Mouse (Mus musculus): ENCODE results near the gene Edem2. TPM values are rescaled to one million over a fixed set of nuclear protein-coding genes. Genes with fewer than 3 reads are reported as not detected.
A peak's percentile ranks its signal among the peaks of the same experiment; 100 is the strongest.

Edem2 gene
- total RNA-seq, 2 experiments from 2014 or later: 18.2 to 19.6 TPM

DNA sequence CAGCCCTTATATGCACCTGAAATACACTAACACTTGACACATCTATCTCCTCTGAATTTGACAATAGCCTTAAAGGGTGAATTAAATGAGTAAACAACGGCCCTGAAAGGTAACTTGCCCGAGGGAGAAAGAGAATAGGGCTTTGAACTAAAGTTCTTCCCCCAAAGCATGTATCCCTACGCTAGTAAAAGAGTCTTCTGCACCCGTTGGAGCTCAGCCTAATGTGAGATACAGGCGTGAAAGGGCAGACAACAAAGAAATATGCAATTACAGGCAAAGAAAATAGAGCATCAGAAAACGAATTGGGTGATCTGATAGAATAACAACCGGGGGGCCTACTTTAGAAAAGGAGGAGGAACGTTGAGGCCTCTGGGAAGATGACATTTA lies 37.9 kb downstream of the Edem2 start:
- peak in 1 of 2 experiments; percentile 17 for DNase-seq (ENCODE audit: low spot score in 2 of 2)

- no peak for DNase-seq (ENCODE audit: low spot score in 2 of 2)
These were observed 40.1 kb downstream of the Edem2 start for GRCm38 (mm10) chr2:155689211-155689610.

- DNase-seq (ENCODE audit: low spot score in 2 of 2): no peak
These were observed 41.5 kb downstream of the Edem2 start for GRCm38 (mm10) chr2:155687746-155688145.

DNA sequence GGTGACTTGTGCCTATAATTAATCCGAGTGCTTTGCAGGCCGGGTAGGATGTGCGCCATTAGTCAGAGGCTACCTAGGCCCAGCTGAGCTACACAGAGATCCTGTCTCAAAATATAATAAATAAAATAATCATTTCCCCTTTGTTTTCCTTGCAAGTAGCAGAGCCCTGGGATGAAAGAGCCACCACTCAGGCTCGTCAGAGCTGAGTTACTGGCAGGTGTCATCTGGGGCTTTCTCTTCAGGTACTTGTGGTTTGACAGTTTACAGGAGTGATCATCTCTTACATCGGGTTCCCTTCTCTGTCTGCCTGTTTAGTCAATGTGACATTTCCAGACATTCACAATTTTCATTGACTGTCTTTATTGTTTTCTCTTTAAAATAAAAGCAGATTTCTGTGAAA lies 42.7 kb downstream of the Edem2 start:
- no peak for DNase-seq (ENCODE audit: low spot score in 2 of 2)

- no peak for DNase-seq (ENCODE audit: low spot score in 2 of 2)
These were observed 45.5 kb downstream of the Edem2 start for GRCm38 (mm10) chr2:155683821-155684220.

DNA sequence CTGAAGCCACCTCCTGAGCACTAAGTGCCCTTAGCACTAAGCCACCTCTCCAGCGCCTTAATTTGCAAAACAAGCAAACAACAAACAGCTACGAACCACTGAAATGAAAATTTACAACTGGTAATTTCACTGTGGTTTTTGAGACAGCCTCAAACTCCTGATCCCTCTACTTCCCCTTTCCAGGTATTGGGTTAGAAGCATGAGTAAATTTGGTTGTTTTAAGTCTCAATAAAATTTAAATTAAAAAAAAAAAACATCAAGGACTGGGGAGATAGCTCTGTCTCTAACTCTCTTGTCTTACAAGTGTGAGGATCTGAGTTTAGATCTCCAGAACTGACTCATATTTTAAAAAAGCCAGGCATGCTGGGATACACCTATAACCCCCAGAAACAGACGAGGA lies 46.1 kb downstream of the Edem2 start:
- DNase-seq (ENCODE audit: low spot score in 2 of 2): no peak

DNA sequence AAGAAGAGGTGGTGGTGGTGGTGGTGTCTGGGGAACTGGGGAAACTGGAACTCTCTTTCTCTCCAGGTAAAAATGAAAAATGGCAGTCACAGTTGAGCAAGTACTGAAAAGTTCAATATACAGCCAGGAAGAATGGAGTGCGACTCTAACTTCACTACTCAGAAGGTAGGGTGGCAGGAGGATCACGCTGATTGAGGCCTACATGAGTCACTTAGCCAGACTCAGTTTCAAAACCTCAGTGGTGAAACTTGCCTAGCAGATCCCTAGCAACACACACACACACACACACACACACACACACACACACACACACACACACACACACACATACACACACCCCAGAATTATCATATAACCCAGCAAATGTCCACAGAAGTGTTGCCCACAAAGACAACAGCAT lies 47.4 kb downstream of the Edem2 start:
- DNase-seq (ENCODE audit: low spot score in 2 of 2): no peak

- no peak for DNase-seq (ENCODE audit: low spot score in 2 of 2)
These were observed 48.1 kb downstream of the Edem2 start for GRCm38 (mm10) chr2:155681194-155681593.

- no peak for DNase-seq (ENCODE audit: low spot score in 2 of 2)
These were observed 48.7 kb downstream of the Edem2 start for GRCm38 (mm10) chr2:155680591-155680990.

DNA sequence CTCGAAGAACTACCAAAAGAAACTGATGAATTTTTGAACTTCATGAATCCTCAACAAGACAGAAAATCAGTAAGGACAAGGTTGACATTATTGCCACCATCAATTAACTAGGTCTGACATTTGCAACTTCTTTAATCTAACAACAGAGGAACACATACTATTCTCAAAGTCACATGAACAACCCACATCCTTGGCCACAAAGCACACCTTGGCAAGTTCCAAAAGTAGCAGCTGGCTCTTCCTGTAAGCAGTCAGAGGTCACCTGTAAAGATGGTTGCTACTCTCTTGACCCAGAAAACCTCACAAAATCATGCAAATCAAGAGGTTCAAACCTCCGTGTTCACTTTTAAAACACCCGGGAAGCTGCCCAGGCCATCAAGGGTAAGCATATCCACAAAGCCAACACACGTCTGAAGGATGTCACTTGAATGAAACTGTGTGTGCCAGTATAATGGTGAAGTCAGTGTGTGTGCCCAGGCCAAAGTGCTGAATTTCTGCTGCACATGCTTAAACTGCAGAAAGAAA lies 49.6 kb downstream of the Edem2 start:
- no peak for DNase-seq (ENCODE audit: low spot score in 2 of 2)

- no peak for DNase-seq (ENCODE audit: low spot score in 2 of 2)
These were observed 54.2 kb downstream of the Edem2 start for GRCm38 (mm10) chr2:155675118-155675517.

DNA sequence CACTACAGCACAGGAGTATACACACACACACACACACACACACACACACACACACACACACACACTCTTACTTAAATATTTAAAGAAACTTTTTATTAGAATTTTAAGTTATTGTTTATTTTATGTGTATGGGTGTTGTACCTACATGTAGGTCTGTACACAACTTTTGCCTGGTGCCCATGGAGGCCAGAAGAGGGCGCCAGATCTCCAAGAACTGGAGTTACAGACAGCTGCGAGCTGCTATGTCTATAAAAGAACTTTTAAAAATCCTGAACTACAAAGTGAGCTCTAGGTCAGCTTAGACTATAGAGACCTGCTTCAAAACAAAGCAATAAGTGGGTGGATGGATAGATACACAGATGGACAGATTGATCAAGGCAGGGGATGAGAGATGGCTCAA lies 55.7 kb downstream of the Edem2 start:
- peak; percentile 34 to 52 for DNase-seq (ENCODE audit: low spot score in 2 of 2)

DNA sequence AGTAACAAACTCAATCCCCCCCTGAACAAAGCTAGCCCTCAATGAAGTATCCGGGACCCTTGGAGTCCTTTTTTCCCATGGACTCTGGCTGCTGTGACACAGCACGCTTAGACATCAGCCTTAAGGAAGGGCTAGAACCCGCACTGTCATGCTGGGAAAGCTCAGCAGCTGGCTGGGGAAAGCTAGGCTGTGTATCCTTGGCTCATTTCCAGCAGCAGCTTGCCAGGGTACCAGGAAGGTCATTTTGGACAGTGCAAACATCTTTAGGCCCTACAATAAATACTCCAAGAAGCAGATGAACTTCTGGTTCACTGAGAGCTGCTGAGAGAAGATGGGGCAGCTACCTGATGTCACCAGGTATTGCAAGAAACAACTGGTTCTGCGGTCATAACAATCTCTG lies 58.0 kb downstream of the Edem2 start:
- DNase-seq (ENCODE audit: low spot score in 2 of 2): no peak

GRCm38 (mm10) chr2:155668461-155668860 lies 60.8 kb downstream of the Edem2 start:
- no peak for DNase-seq (ENCODE audit: low spot score in 2 of 2)

DNA sequence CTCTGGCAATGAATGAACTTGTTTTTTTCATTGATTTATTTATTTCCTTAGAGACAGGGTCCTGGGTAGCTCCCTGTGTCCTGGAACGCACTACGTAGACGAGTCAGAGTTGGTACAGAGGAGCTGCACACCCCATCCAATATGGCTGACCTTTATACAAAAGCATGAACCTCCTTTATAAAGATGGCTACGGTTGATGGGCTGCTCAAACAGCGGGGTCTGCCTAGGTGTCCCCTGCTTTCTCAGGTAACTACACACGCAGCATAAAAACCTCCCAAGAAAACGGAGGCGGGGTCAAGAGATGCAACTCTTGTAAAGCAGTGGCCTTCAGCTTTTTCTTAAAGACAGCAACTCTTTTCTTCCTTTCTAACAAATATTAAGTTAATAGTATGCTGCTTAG lies 61.4 kb downstream of the Edem2 start:
- DNase-seq (ENCODE audit: low spot score in 2 of 2): no peak

DNA sequence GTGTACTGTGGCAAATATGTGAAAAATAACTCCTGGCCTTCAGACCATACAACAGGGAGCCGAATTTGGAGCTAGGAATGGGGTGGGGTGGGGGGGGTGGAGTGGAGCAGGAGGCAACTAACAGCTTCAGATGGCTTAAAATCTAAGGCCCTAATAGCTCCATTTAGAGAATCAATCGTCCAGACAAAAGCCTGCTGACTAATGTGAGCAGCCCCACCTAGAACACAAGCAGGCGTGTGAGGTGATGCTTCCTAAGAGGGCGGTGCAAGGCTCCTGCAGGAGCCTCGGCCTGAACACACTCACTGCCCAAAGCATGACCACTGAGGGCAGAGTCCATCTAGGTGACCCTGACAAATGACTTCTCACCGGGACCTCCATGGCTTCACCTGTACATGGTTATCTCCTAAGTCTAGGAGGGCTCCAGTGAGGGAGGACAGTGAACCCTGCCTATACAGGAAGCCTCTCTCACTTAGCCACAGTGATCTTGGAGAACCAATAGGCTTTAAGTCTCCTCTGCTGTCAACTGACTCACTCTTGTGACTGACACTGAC lies 65.3 kb downstream of the Edem2 start:
- no peak for DNase-seq (ENCODE audit: low spot score in 2 of 2)

GRCm38 (mm10) chr2:155663097-155663496 lies 66.2 kb downstream of the Edem2 start:
- peak; percentile 31 to 82 for DNase-seq (ENCODE audit: low spot score in 2 of 2)

- DNase-seq (ENCODE audit: low spot score in 2 of 2): no peak
These were observed 66.9 kb downstream of the Edem2 start for GRCm38 (mm10) chr2:155662390-155662789.

- DNase-seq (ENCODE audit: low spot score in 2 of 2): no peak
These were observed 73.4 kb downstream of the Edem2 start for GRCm38 (mm10) chr2:155655759-155656372.

DNA sequence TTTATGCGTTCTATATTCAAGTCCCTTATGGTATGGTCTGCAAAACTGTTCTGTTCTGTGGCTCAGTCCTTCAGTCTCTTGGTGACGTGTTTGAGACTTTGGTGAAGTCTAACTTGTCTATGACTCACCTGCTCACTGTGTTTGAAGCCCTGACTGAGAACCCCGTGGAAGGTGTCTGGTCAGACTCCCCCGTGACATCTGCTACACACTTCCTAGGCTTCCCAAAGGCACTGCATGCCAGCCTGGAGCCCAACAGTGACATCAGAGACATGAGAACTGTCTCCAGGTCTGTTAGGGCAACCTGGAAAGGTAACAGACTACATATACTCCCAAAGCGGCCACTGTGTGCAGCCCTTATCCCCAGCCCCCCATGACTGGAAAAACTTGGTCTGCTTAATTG lies 76.7 kb downstream of the Edem2 start:
- DNase-seq (ENCODE audit: low spot score in 2 of 2): no peak
